Mouse (Mus musculus): Measurements from ENCODE around the gene Map1s.

DNA sequence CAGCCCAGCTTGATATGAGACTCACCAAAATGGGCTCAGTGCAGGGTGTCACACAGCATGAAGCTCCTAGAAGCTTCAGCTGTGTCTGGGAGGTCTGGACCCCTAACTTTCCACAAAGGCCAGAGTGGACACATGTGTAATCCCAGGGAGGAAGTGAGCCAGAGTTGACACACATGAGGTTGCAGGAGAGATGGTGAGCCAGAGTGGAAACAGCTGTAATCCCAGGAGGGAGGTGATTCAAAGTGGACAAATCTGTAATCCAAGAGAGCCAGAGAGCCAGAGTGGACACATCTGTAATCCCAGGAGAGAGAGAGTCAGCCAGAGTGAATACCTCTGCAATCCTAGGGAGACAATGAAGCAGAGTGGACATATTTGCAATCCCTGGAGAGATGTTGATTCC is 59.1 kb downstream of the Map1s start:
- no peak for TF ChIP-seq CTCF (conservative IDR thresholded peaks at IDR 0.05; ENCODE audit: insufficient read depth, insufficient read length, low read depth, low read length)
- no peak for TF ChIP-seq POLR2A (IDR thresholded peaks at IDR 0.05; ENCODE audit: low read depth, low read length)

Measured in kidney, adult 2 months (tissue).